Mouse (Mus musculus): ENCODE data around the gene Asb4. TPM values are rescaled to one million over a fixed set of nuclear protein-coding genes. Genes with fewer than 3 reads are reported as not detected.

Asb4 gene
- polyA plus RNA-seq, 1 experiment, result 0.01 TPM

DNA sequence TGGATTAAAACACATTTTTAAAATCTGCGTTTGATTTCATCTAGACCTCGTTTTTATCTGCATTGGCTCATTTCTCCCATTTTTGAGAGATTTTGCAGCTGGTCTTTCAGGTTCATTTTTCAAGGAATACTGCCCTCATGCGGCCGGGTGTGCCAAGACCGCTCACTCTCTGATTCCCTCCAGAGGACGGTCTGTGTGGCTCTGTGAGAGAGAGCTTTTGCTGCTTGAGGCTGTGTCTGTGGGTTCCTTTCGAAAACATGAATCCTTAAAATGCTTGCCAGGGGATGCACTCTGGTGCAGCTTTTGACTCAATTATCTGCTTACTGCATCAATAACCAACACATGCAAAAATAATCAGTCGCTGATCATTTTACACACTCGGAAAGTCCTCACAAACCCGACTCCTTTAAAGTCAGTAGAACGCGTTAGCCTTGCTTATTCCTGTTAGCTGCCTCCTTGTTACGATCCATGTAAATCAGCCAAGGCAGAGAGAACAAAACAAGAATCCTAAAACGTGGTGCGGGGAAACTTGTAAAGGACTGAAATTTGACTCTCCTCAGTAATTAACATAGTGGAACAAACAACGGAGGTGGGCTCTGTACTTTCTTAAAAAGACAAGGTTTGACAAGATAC lies 487 bp upstream of the Asb4 start:
- Histone ChIP-seq H3K79me2 (ENCODE audit: control insufficient read depth, insufficient read depth) (no peaks in the 10 kb centered on the region), H3K4me3 (no peak overlapping the region), H3ac (ENCODE audit: control insufficient read depth, insufficient read length) (no peak overlapping the region), H3K36me3 (ENCODE audit: control insufficient read depth, insufficient read depth) (no peaks in the 10 kb centered on the region), H3K27me3 (ENCODE audit: control insufficient read depth, insufficient read depth, insufficient read length) (peaks cover 4% of the 10 kb centered on the region), H3K4me2 (ENCODE audit: low read depth) (no peak overlapping the region)
- TF ChIP-seq MYOG (IDR thresholded peaks at IDR 0.05; ENCODE audit: control insufficient read depth in 1 of 3, insufficient read depth in 1 of 3, insufficient read length in 2 of 3, low read depth in 2 of 3), result no peak
- no peak for TF ChIP-seq TCF12 (IDR thresholded peaks at IDR 0.05; ENCODE audit: insufficient read depth, poor library complexity, severe bottlenecking)
- no peak for TF ChIP-seq POLR2A (IDR thresholded peaks at IDR 0.05; ENCODE audit: insufficient read length, low read depth)
- TF ChIP-seq POLR2AphosphoS2 (IDR thresholded peaks at IDR 0.05; ENCODE audit: insufficient read length, low read depth), result no peak
- TF ChIP-seq CEBPB (IDR thresholded peaks at IDR 0.05; ENCODE audit: insufficient read depth, poor library complexity, severe bottlenecking), result no peak
- no peak for TF ChIP-seq USF1 (IDR thresholded peaks at IDR 0.05; ENCODE audit: low read depth)
- TF ChIP-seq SRF (IDR thresholded peaks at IDR 0.05; ENCODE audit: control insufficient read depth, insufficient read length, low read depth), result no peak
- TF ChIP-seq E2F4 (IDR thresholded peaks at IDR 0.05; ENCODE audit: insufficient read depth), result no peak
- TF ChIP-seq MYOD1 (IDR thresholded peaks at IDR 0.05; ENCODE audit: control insufficient read depth in 1 of 3, insufficient read length in 2 of 3, low read depth in 2 of 3), result no peak
- no peak for TF ChIP-seq TCF3 (IDR thresholded peaks at IDR 0.05; ENCODE audit: insufficient read length, low read depth)
- TF ChIP-seq MAX (IDR thresholded peaks at IDR 0.05; ENCODE audit: low read depth), result no peak
- TF ChIP-seq REST (IDR thresholded peaks at IDR 0.05; ENCODE audit: insufficient read depth, insufficient read length), result no peak

DNA sequence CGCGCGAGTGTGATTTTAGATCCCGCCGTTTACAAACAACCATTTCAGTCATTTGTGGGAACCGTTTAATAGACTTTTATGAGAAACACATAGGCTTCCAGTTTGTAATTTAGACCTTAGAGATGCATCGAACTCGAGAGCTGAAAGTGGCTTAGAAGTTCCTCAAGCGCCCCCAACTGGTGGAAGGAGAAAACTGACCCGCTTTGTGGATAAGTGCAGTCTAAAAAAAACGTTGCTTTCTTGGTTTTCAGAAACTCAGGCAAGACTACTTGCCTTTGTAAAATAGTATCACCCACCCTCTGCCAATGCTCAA lies 948 bp downstream of the Asb4 start:
- Histone ChIP-seq H3K4me2 (ENCODE audit: low read depth) (no peak overlapping the region), H3K27me3 (ENCODE audit: control insufficient read depth, insufficient read depth, insufficient read length) (peaks cover 4% of the 10 kb centered on the region), H3K36me3 (ENCODE audit: control insufficient read depth, insufficient read depth) (no peaks in the 10 kb centered on the region), H3ac (ENCODE audit: control insufficient read depth, insufficient read length) (no peak overlapping the region), H3K79me2 (ENCODE audit: control insufficient read depth, insufficient read depth) (no peaks in the 10 kb centered on the region), H3K4me3 (no peak overlapping the region)
- no peak for TF ChIP-seq MYOD1 (IDR thresholded peaks at IDR 0.05; ENCODE audit: control insufficient read depth in 1 of 3, insufficient read length in 2 of 3, low read depth in 2 of 3)
- no peak for TF ChIP-seq TCF3 (IDR thresholded peaks at IDR 0.05; ENCODE audit: insufficient read length, low read depth)

DNA sequence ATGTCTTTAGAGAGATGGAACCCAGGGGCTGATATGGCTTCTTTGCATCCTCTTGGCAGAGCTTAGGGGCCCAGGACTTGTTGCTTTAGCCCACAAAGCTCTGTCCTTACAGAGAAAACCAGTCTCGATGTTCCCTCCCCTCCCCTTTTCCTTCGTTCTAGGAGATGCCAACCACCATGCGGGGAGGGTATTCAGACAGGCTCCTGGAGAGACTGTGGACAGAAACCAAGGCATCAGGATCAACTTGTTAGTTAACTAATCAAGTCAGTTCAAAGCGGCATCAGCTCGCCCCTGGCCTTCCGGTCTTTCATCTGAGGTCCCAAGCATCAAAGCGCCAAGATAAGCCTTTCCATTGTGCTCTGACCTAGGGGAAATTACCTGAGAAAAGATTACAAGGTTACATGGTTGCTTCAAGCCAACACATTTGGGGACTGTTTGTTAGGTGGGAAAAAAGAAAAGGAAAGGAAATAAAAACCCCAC lies 2.0 kb downstream of the Asb4 start:
- TF ChIP-seq POLR2A (IDR thresholded peaks at IDR 0.05; ENCODE audit: insufficient read length, low read depth) (no peak), MYOD1 (IDR thresholded peaks at IDR 0.05; ENCODE audit: control insufficient read depth in 1 of 3, insufficient read length in 2 of 3, low read depth in 2 of 3) (no peak), USF1 (IDR thresholded peaks at IDR 0.05; ENCODE audit: low read depth) (no peak), TCF3 (IDR thresholded peaks at IDR 0.05; ENCODE audit: insufficient read length, low read depth) (no peak), POLR2AphosphoS2 (IDR thresholded peaks at IDR 0.05; ENCODE audit: insufficient read length, low read depth) (no peak), MYOG (IDR thresholded peaks at IDR 0.05; ENCODE audit: control insufficient read depth in 1 of 3, insufficient read depth in 1 of 3, insufficient read length in 2 of 3, low read depth in 2 of 3) (no peak), TCF12 (IDR thresholded peaks at IDR 0.05; ENCODE audit: insufficient read depth, poor library complexity, severe bottlenecking) (no peak), SRF (IDR thresholded peaks at IDR 0.05; ENCODE audit: control insufficient read depth, insufficient read length, low read depth) (no peak)
- no peaks in the 10 kb centered on the region for H3K36me3 ChIP-seq (ENCODE audit: control insufficient read depth, insufficient read depth)
- H3K79me2 ChIP-seq (ENCODE audit: control insufficient read depth, insufficient read depth), result no peaks in the 10 kb centered on the region
- no peak overlapping the region for H3K4me3 ChIP-seq
- H3K27me3 ChIP-seq (ENCODE audit: control insufficient read depth, insufficient read depth, insufficient read length), result peaks cover 4% of the 10 kb centered on the region
- no peak overlapping the region for H3ac ChIP-seq (ENCODE audit: control insufficient read depth, insufficient read length)
- H3K4me2 ChIP-seq (ENCODE audit: low read depth), result no peak overlapping the region

DNA sequence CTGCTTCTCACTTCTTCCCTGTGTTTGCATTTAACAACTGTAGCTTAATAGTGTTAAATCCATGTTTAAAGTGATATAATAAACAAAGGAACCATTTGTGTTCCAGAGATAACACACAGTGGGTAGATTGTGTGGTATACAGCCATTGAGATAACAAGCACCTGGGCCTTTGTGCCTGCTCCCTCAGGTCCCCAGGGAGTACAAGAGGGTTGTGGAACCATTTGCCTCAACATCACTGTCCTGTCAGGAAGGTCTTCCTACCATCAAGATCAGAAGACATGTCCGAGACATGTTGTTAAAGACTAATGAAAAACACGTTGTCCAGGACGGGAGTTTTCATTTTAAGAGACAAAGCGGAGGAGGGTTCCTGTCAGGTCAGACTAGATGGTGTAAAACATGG lies 3.3 kb downstream of the Asb4 start:
- Histone ChIP-seq H3K4me3 (no peak overlapping the region), H3K4me2 (ENCODE audit: low read depth) (no peak overlapping the region), H3K27me3 (ENCODE audit: control insufficient read depth, insufficient read depth, insufficient read length) (peaks cover 4% of the 10 kb centered on the region), H3K79me2 (ENCODE audit: control insufficient read depth, insufficient read depth) (no peaks in the 10 kb centered on the region), H3ac (ENCODE audit: control insufficient read depth, insufficient read length) (no peak overlapping the region), H3K36me3 (ENCODE audit: control insufficient read depth, insufficient read depth) (no peaks in the 10 kb centered on the region)
- no peak for TF ChIP-seq USF1 (IDR thresholded peaks at IDR 0.05; ENCODE audit: low read depth)

DNA sequence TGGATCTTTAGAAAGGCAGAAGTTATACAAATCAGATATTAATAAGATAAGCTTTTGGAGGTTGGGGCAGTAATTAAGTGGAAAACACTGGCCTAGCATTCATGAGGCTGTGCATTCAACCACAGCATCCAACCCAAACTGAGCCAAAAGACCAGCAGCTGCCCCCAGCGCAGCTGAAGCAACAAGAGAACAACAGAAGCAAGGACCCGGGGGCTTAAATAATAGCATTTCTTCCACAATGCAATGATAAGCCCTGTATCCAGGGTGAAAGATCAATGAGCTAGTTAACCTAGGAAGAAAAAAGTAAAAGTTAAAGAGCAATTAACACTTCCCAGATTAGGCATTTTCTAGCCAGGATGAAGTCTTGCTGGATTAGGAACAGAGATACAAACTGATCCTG lies 4.2 kb downstream of the Asb4 start:
- H3K4me2 ChIP-seq (ENCODE audit: low read depth), result no peak overlapping the region
- no peak overlapping the region for H3ac ChIP-seq (ENCODE audit: control insufficient read depth, insufficient read length)
- H3K4me3 ChIP-seq, result no peak overlapping the region
- H3K36me3 ChIP-seq (ENCODE audit: control insufficient read depth, insufficient read depth), result no peaks in the 10 kb centered on the region
- peaks cover 4% of the 10 kb centered on the region for H3K27me3 ChIP-seq (ENCODE audit: control insufficient read depth, insufficient read depth, insufficient read length)
- no peaks in the 10 kb centered on the region for H3K79me2 ChIP-seq (ENCODE audit: control insufficient read depth, insufficient read depth)
- TF ChIP-seq REST (IDR thresholded peaks at IDR 0.05; ENCODE audit: insufficient read depth, insufficient read length) (no peak), CEBPB (IDR thresholded peaks at IDR 0.05; ENCODE audit: insufficient read depth, poor library complexity, severe bottlenecking) (no peak), MYOD1 (IDR thresholded peaks at IDR 0.05; ENCODE audit: control insufficient read depth in 1 of 3, insufficient read length in 2 of 3, low read depth in 2 of 3) (no peak), SRF (IDR thresholded peaks at IDR 0.05; ENCODE audit: control insufficient read depth, insufficient read length, low read depth) (no peak), MAX (IDR thresholded peaks at IDR 0.05; ENCODE audit: low read depth) (no peak), TCF12 (IDR thresholded peaks at IDR 0.05; ENCODE audit: insufficient read depth, poor library complexity, severe bottlenecking) (no peak), POLR2A (IDR thresholded peaks at IDR 0.05; ENCODE audit: insufficient read length, low read depth) (no peak), MYOG (IDR thresholded peaks at IDR 0.05; ENCODE audit: control insufficient read depth in 1 of 3, insufficient read depth in 1 of 3, insufficient read length in 2 of 3, low read depth in 2 of 3) (no peak), E2F4 (IDR thresholded peaks at IDR 0.05; ENCODE audit: insufficient read depth) (no peak), TCF3 (IDR thresholded peaks at IDR 0.05; ENCODE audit: insufficient read length, low read depth) (no peak), USF1 (IDR thresholded peaks at IDR 0.05; ENCODE audit: low read depth) (no peak), POLR2AphosphoS2 (IDR thresholded peaks at IDR 0.05; ENCODE audit: insufficient read length, low read depth) (no peak)

All from myocyte (in vitro differentiated cells).